8 mouse cellular contexts compared by ENCODE assay signal in the genomic region with DNA sequence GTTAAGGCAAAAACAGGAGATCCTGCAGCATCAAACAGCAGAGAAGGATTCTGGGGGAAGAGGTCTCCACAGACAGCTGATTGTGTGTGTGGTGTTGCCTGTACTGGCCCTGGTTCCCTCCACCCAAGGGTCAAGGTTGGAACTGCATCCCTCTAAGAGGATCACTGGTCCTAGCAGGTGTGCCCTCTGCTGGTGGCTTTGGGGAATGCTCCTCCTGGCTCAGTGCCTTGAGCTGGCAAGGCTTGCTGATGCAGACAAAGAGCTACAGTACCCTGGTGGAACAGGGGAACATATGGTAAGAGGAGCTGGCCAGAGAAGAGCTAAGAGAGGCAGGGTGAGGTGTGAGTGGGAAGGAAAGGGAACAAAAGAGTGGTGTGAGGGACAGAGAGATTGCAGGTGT. TPM values are rescaled to one million over a fixed set of nuclear protein-coding genes. Genes with fewer than 3 reads are reported as not detected.
DNase-seq lines count a peak whose midpoint lies in the region; ATAC-seq lines count a peak whose summit lies in the region.

No protein-coding gene starts in this region.

- no peaks in the 10 kb centered on the region for H3K36me3 ChIP-seq in hindbrain, embryonic 15.5 days

- no peak overlapping the region for H3K9ac ChIP-seq in hindbrain, embryonic 15.5 days

- no peaks in the 10 kb centered on the region for H3K27me3 ChIP-seq in hindbrain, embryonic 15.5 days

- ATAC-seq in hindbrain, embryonic 15.5 days (ENCODE audit: low FRiP score, low read depth): peak; percentile 81

- no peak overlapping the region for H3K4me2 ChIP-seq in hindbrain, embryonic 15.5 days

- DNase-seq in R1 (ENCODE audit: low read depth, low spot score): peak; percentile 96
- peak; percentile 100 for DNase-seq in cerebellum, postnatal 25 days
- peak; percentile 97 to 98 for DNase-seq in frontal cortex, postnatal 36 days (ENCODE audit: low spot score in 2 of 2)
- DNase-seq in layer of hippocampus, postnatal 36 days: peak; percentile 94 to 95
- peak; percentile 93 for DNase-seq in lung, postnatal 25 days (ENCODE audit: low spot score)
- peak; percentile 93 for DNase-seq in retina, postnatal 7 days (ENCODE audit: low read depth, low spot score)
- peak; percentile 85 to 95 for DNase-seq in urinary bladder, adult 18-20 months (ENCODE audit: low spot score in 2 of 2)

- H3K27ac ChIP-seq in hindbrain, embryonic 15.5 days (replicated peaks): peak overlapping the region; percentile 59

- no peaks in the 10 kb centered on the region for H3K9me3 ChIP-seq in hindbrain, embryonic 15.5 days

- H3K4me1 ChIP-seq in hindbrain, embryonic 15.5 days (replicated peaks): peaks cover 21% of the 10 kb centered on the region

- no peak overlapping the region for H3K4me3 ChIP-seq in hindbrain, embryonic 15.5 days

RNA-seq across cellular contexts. Expression of gene Aanat, which starts 6.2 kb away (rescaled TPM):
- 0.14 TPM in 1 of 2 replicates, not detected in the other for polyA plus RNA-seq in hindbrain, embryonic 15.5 days (2015; fragmentation: Nextera tagmentation; extraction: Ambion mirVana)
- total RNA-seq in layer of hippocampus, postnatal 36 days (2021): under 1 TPM; 0.33 to 0.77 TPM

RNA-seq across cellular contexts. Expression of gene Ube2o, which starts 11.2 kb away (rescaled TPM):
- polyA plus RNA-seq in hindbrain, embryonic 15.5 days (2015; fragmentation: Nextera tagmentation; extraction: Ambion mirVana): 35.0 and 36.7 TPM in 2 replicates
- 10 to 100 TPM; 91.3 to 98.8 TPM for total RNA-seq in layer of hippocampus, postnatal 36 days (2021)

RNA-seq across cellular contexts. Expression of gene Rhbdf2, which starts 34.4 kb away (rescaled TPM):
- 1.1 and 1.6 TPM in 2 replicates for polyA plus RNA-seq in hindbrain, embryonic 15.5 days (2015; fragmentation: Nextera tagmentation; extraction: Ambion mirVana)
- 1 to 10 TPM in 1 of 2 experiments, under 1 TPM in 1; 0.90 to 1.4 TPM for total RNA-seq in layer of hippocampus, postnatal 36 days (2021)
